Mouse (Mus musculus) neural tube, embryonic 11.5 days (tissue): Measurements from ENCODE around the gene Mrpl41. TPM values are rescaled to one million over a fixed set of nuclear protein-coding genes. Genes with fewer than 3 reads are reported as not detected.

Experiments
- ATAC-seq: fragments of 200-750 bp; cut with Nextera tagmentation; 2 replicates; pipeline ENCODE4 v1.8.0; 2017; ENCODE audit warnings: moderate number of reproducible peaks, mild to moderate bottlenecking, moderate TSS enrichment, moderate library complexity; ENCODE audit not compliant: insufficient read depth, low FRiP score, low TSS enrichment
- DNase-seq: peaks from one replicate; pipeline ENCODE4 v3.0.0-alpha.2; 2015; ENCODE audit warnings: low spot score
- H3K27ac ChIP-seq: fragments of 300-500 bp; sonication (generic); 2 replicates; pipeline ENCODE4 v1.5.1; 2014; ENCODE audit warnings: low read depth, mild to moderate bottlenecking, low read length
- H3K27me3 ChIP-seq: fragments of 300-500 bp; sonication (generic); 2 replicates; pipeline ENCODE4 v1.6.1; 2014; ENCODE audit warnings: mild to moderate bottlenecking, low read length, mixed read lengths; ENCODE audit not compliant: control insufficient read depth, insufficient read depth
- H3K36me3 ChIP-seq: fragments of 300-500 bp; sonication (generic); 2 replicates; pipeline ENCODE4 v1.6.1; 2014; ENCODE audit warnings: mild to moderate bottlenecking, low read length, moderate library complexity, mixed read lengths; ENCODE audit not compliant: control insufficient read depth, insufficient read depth
- H3K4me1 ChIP-seq: fragments of 300-500 bp; sonication (generic); 2 replicates; pipeline ENCODE4 v1.6.1; 2014; ENCODE audit warnings: low read length, mixed read lengths; ENCODE audit not compliant: control insufficient read depth, insufficient read depth
- H3K4me2 ChIP-seq: fragments of 300-500 bp; sonication (generic); 2 replicates; pipeline ENCODE4 v1.6.1; 2014; ENCODE audit warnings: low read depth, mild to moderate bottlenecking, moderate library complexity
- H3K4me3 ChIP-seq: fragments of 300-500 bp; sonication (generic); 2 replicates; pipeline ENCODE4 v1.5.1; 2014; ENCODE audit warnings: low read depth, low read length
- H3K9ac ChIP-seq: fragments of 300-500 bp; sonication (generic); 2 replicates; pipeline ENCODE4 v1.6.1; 2014; ENCODE audit warnings: mild to moderate bottlenecking, low read length
- H3K9me3 ChIP-seq: fragments of 300-500 bp; sonication (generic); 2 replicates; pipeline ENCODE4 v1.6.1; 2016; ENCODE audit warnings: low read length; ENCODE audit not compliant: control insufficient read depth
- WGBS: fragments of 180-500 bp; shearing (Covaris S2); extraction: QIAGEN DNeasy Blood & Tissue Kit; methylation state at CpG from one replicate; pipeline ENCODE4 v1.1.7; 2014; 5-methylcytosine and 5-hydroxymethylcytosine counted together
- polyA plus RNA-seq: library from polyadenylated mRNA; unstranded; fragments of >200 nt; fragmentation: Nextera tagmentation; extraction: Ambion mirVana; gene quantifications from 2 replicates; pipeline ENCODE4 v1.2.1, GENCODE M21; 2014

Gene Mrpl41
- polyA plus RNA-seq: 144 and 147 TPM in 2 replicates

GRCm38 (mm10) chr2:24974906-24975703 is at the start of gene Mrpl41:
Gene Mrpl41 (minus strand): TSS chr2:24975098.
- no peaks in the 10 kb centered on the region for H3K27me3 ChIP-seq
- ATAC-seq: peak; percentile 100
- peak within 1 kb of the TSS; percentile 75 for H3K9ac ChIP-seq
- peak within 1 kb of the TSS; percentile 81 for H3K4me3 ChIP-seq
- no peaks in the 10 kb centered on the region for H3K9me3 ChIP-seq
- WGBS: under 1% methylated on average over 64 of the region's 64 CpGs
- peaks cover 10% of the 10 kb centered on the region for H3K4me1 ChIP-seq
- peak within 1 kb of the TSS; percentile 94 for H3K4me2 ChIP-seq
- H3K36me3 ChIP-seq: no peaks in the 10 kb centered on the region; the same call in 1 of the 2 replicates
- peak; percentile 99 for DNase-seq
- peak within 1 kb of the TSS; percentile 69 for H3K27ac ChIP-seq

- ATAC-seq (no peak), DNase-seq (no peak)
- H3K4me3 ChIP-seq: no peak overlapping the region
- no peaks in the 10 kb centered on the region for H3K4me1 ChIP-seq
- no peak overlapping the region for H3K9ac ChIP-seq
- no peaks in the 10 kb centered on the region for H3K36me3 ChIP-seq
- no peak overlapping the region for H3K4me2 ChIP-seq
- H3K9me3 ChIP-seq: no peaks in the 10 kb centered on the region
- WGBS: 90% methylated on average over 1 of the region's 1 CpGs
- H3K27me3 ChIP-seq: no peaks in the 10 kb centered on the region
- H3K27ac ChIP-seq: no peak overlapping the region
These were observed 47.8 kb upstream of the Mrpl41 start for GRCm38 (mm10) chr2:25022678-25023077.

GRCm38 (mm10) chr2:25008250-25008649 is 33.4 kb upstream of the Mrpl41 start:
- no peak overlapping the region for H3K4me2 ChIP-seq
- H3K4me3 ChIP-seq: no peak overlapping the region
- no peak overlapping the region for H3K27ac ChIP-seq
- H3K27me3 ChIP-seq: no peaks in the 10 kb centered on the region
- no peaks in the 10 kb centered on the region for H3K36me3 ChIP-seq
- ATAC-seq (no peak), DNase-seq (no peak)
- H3K9me3 ChIP-seq: no peaks in the 10 kb centered on the region
- H3K9ac ChIP-seq: no peak overlapping the region
- H3K4me1 ChIP-seq: no peaks in the 10 kb centered on the region

DNA sequence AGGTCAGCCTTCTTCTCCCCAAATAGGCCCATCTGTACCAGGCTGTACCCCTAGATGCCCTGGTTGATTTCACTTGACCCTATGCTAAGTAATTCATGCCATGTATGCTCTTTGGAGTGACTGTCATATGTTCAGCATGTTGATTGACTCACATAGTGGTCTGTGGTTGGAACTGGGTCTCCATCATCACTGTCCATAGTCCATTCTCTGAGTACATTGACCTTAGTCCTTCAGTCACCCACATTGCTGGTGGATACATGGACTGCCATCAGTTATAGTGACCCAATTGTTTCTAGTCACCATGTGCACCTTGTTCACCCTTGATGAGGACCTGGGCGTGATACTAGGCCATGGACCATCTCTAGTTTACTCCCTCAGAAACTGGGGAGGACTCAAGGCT is 31.9 kb upstream of the Mrpl41 start:
- ATAC-seq (no peak), DNase-seq (no peak)
- 90% methylated on average over 1 of the region's 1 CpGs for WGBS
- no peak overlapping the region for H3K9ac ChIP-seq
- no peaks in the 10 kb centered on the region for H3K4me1 ChIP-seq
- H3K27ac ChIP-seq: no peak overlapping the region
- H3K4me3 ChIP-seq: no peak overlapping the region
- no peaks in the 10 kb centered on the region for H3K9me3 ChIP-seq
- H3K27me3 ChIP-seq: no peaks in the 10 kb centered on the region
- H3K4me2 ChIP-seq: no peak overlapping the region
- H3K36me3 ChIP-seq: no peaks in the 10 kb centered on the region

GRCm38 (mm10) chr2:25003946-25004786 is 29.3 kb upstream of the Mrpl41 start:
- no peaks in the 10 kb centered on the region for H3K9me3 ChIP-seq
- H3K4me1 ChIP-seq: no peaks in the 10 kb centered on the region
- H3K4me2 ChIP-seq: no peak overlapping the region
- no peak overlapping the region for H3K27ac ChIP-seq
- no peaks in the 10 kb centered on the region for H3K27me3 ChIP-seq
- WGBS: 84% methylated on average over 9 of the region's 9 CpGs
- no peaks in the 10 kb centered on the region for H3K36me3 ChIP-seq
- H3K4me3 ChIP-seq: no peak overlapping the region
- H3K9ac ChIP-seq: no peak overlapping the region
- ATAC-seq (no peak), DNase-seq (no peak)

DNA sequence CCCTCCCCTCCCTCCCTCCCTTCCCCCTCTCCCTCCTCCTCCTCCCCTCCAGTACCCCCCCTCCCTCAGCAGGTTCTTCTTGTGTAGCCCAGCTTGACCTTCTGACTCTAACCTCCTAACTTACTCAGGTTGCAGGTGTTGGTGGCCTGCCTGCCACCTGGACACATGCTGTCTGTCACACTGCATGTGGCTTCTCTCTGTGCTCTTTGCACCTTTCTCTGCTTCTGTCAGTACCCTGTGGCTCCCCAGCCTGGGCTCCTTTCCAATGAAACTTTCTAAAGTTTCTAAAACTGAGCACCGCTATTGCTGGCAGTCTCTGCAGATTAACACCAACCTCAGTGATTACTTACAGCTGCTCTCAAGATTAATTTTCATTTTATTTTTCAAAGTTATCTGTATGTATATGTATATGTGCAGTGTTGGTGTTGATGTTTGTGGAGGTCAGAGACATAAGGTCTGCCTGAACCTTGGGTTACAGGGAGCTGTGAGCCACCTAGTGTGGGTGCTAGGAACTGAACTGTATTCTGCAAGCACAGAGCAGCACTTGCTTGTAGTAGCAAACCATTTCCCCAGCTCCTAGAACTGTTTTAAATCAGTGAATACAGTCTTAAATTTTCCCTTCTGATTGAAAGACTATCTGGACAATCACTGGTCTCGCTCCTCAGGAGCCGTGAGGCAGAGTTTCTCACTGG is 25.8 kb upstream of the Mrpl41 start:
- WGBS: 75% methylated on average over 3 of the region's 3 CpGs
- no peak overlapping the region for H3K9ac ChIP-seq
- H3K27me3 ChIP-seq: no peaks in the 10 kb centered on the region
- H3K27ac ChIP-seq: no peak overlapping the region
- no peak overlapping the region for H3K4me2 ChIP-seq
- DNase-seq (no peak), ATAC-seq (no peak)
- H3K36me3 ChIP-seq: no peaks in the 10 kb centered on the region
- H3K4me3 ChIP-seq: no peak overlapping the region
- no peaks in the 10 kb centered on the region for H3K9me3 ChIP-seq
- H3K4me1 ChIP-seq: no peaks in the 10 kb centered on the region

- no peaks in the 10 kb centered on the region for H3K9me3 ChIP-seq
- no peak overlapping the region for H3K4me2 ChIP-seq
- 94% methylated on average over 2 of the region's 2 CpGs for WGBS
- no peaks in the 10 kb centered on the region for H3K27me3 ChIP-seq
- H3K4me3 ChIP-seq: no peak overlapping the region
- H3K9ac ChIP-seq: no peak overlapping the region
- H3K4me1 ChIP-seq: no peaks in the 10 kb centered on the region
- H3K36me3 ChIP-seq: no peaks in the 10 kb centered on the region
- H3K27ac ChIP-seq: no peak overlapping the region
- no peak for ATAC-seq
- DNase-seq: no peak
These were observed 21.6 kb upstream of the Mrpl41 start for GRCm38 (mm10) chr2:24996471-24996870.

GRCm38 (mm10) chr2:24995332-24995731 is 20.4 kb upstream of the Mrpl41 start:
- Histone ChIP-seq H3K36me3 (no peaks in the 10 kb centered on the region), H3K4me3 (no peak overlapping the region), H3K27me3 (no peaks in the 10 kb centered on the region), H3K4me2 (no peak overlapping the region), H3K4me1 (no peaks in the 10 kb centered on the region), H3K9ac (no peak overlapping the region), H3K9me3 (no peaks in the 10 kb centered on the region), H3K27ac (no peak overlapping the region)
- no peak for DNase-seq
- WGBS: 89% methylated on average over 6 of the region's 6 CpGs
- no peak for ATAC-seq
